Mouse (Mus musculus): ENCODE results near the gene Rcn3. TPM values are rescaled to one million over a fixed set of nuclear protein-coding genes. Genes with fewer than 3 reads are reported as not detected.

Rcn3 gene
- polyA plus RNA-seq, 1 experiment from 2014 or later, result 21.7 TPM

GRCm38 (mm10) chr7:45073171-45073707, 18.8 kb downstream of the Rcn3 start:
- DNase-seq (ENCODE audit: low read depth, low spot score), result no peak
- in situ Hi-C loops (cut with MboI; ENCODE audit: low pct_unique_long_range_greater_than_20kb), result no loop called here
- no peaks in the 10 kb centered on the region for H3K27me3 ChIP-seq
- ATAC-seq, result no peak
- CTCF ChIA-PET, result no interaction called here
- POLR2A ChIA-PET, result no interaction called here
- TF ChIP-seq CTCF (IDR thresholded peaks at IDR 0.05), result no peak

- ChIA-PET CTCF (interaction anchor here (1.2 kb wide), 1 partner anchor 34 kb away, joined by 3 read pairs; no protein-coding TSS in a partner anchor), POLR2A (no interaction called here)
- ATAC-seq (no peak), DNase-seq (ENCODE audit: low read depth, low spot score) (no peak)
- in situ Hi-C loops (cut with MboI; ENCODE audit: low pct_unique_long_range_greater_than_20kb), result no loop called here
- no peaks in the 10 kb centered on the region for H3K27me3 ChIP-seq
- no peak for TF ChIP-seq CTCF (IDR thresholded peaks at IDR 0.05)
These were observed 19.8 kb downstream of the Rcn3 start for GRCm38 (mm10) chr7:45072230-45072629.

- ATAC-seq (no peak), DNase-seq (ENCODE audit: low read depth, low spot score) (no peak)
- TF ChIP-seq CTCF (IDR thresholded peaks at IDR 0.05), result no peak
- H3K27me3 ChIP-seq, result no peaks in the 10 kb centered on the region
- ChIA-PET POLR2A (no interaction called here), CTCF (interaction anchor here (1.6 to 2.7 kb wide), 2 partner anchors 10 to 16 kb away, joined by 6 to 7 read pairs; no protein-coding TSS in a partner anchor)
- in situ Hi-C loops (cut with MboI; ENCODE audit: low pct_unique_long_range_greater_than_20kb), result loop anchor here (5.0 kb wide), 1 partner anchor 87 kb away; no protein-coding TSS in a partner anchor
These were observed 22.4 kb downstream of the Rcn3 start for GRCm38 (mm10) chr7:45069671-45070070.

- in situ Hi-C loops (cut with MboI; ENCODE audit: low pct_unique_long_range_greater_than_20kb), result loop anchor here (5.0 kb wide), 1 partner anchor 86 kb away; no protein-coding TSS in a partner anchor
- peak; percentile 26 for ATAC-seq
- no peaks in the 10 kb centered on the region for H3K27me3 ChIP-seq
- ChIA-PET POLR2A (interaction anchor here (0.6 kb wide), 1 partner anchor 56 kb away, joined by 4 read pairs; no protein-coding TSS in a partner anchor), CTCF (interaction anchor here (0.8 to 2.7 kb wide), 13 partner anchors 8 to 102 kb away, joined by 3 to 9 read pairs (median 5); partner anchors contain the start of genes Rcn3 and Rras)
- no peak for DNase-seq (ENCODE audit: low read depth, low spot score)
- no peak for TF ChIP-seq CTCF (IDR thresholded peaks at IDR 0.05)
These were observed 24.1 kb downstream of the Rcn3 start for GRCm38 (mm10) chr7:45068000-45068318.

- DNase-seq (ENCODE audit: low read depth, low spot score) (no peak), ATAC-seq (no peak)
- CTCF ChIA-PET, result interaction anchor here (0.8 to 2.7 kb wide), 11 partner anchors 8 to 88 kb away, joined by 3 to 9 read pairs (median 4); partner anchors contain the start of genes Rcn3 and Rras
- POLR2A ChIA-PET, result no interaction called here
- H3K27me3 ChIP-seq, result no peaks in the 10 kb centered on the region
- in situ Hi-C loops (cut with MboI; ENCODE audit: low pct_unique_long_range_greater_than_20kb), result loop anchor here (5.0 kb wide), 1 partner anchor 85 kb away; no protein-coding TSS in a partner anchor
- TF ChIP-seq CTCF (IDR thresholded peaks at IDR 0.05), result no peak
These were observed 24.6 kb downstream of the Rcn3 start for GRCm38 (mm10) chr7:45067190-45067999.

- POLR2A ChIA-PET, result interaction anchor here (0.9 kb wide), 1 partner anchor 10 kb away, joined by 3 read pairs; no protein-coding TSS in a partner anchor
- in situ Hi-C loops (cut with MboI; ENCODE audit: low pct_unique_long_range_greater_than_20kb), result no loop called here
- DNase-seq (ENCODE audit: low read depth, low spot score) (peak; percentile 91), ATAC-seq (peak; percentile 79)
- TF ChIP-seq CTCF (IDR thresholded peaks at IDR 0.05), result no peak
- CTCF ChIA-PET, result no interaction called here
- no peaks in the 10 kb centered on the region for H3K27me3 ChIP-seq
These were observed 29.7 kb downstream of the Rcn3 start, which contains the start of the genes Nosip and Prrg2 for GRCm38 (mm10) chr7:45062239-45062835. Nosip (plus strand) TSS chr7:45062429. Prrg2 (minus strand) TSS chr7:45062677.

- H3K27me3 ChIP-seq, result no peaks in the 10 kb centered on the region
- ChIA-PET POLR2A (interaction anchor here (0.7 kb wide), 1 partner anchor 526 kb away, joined by 5 read pairs; no protein-coding TSS in a partner anchor), CTCF (interaction anchor here (0.7 kb wide), 1 partner anchor 44 kb away, joined by 3 read pairs; the partner anchor contains the start of gene Rras)
- in situ Hi-C loops (cut with MboI; ENCODE audit: low pct_unique_long_range_greater_than_20kb), result no loop called here
- DNase-seq (ENCODE audit: low read depth, low spot score) (no peak), ATAC-seq (no peak)
- no peak for TF ChIP-seq CTCF (IDR thresholded peaks at IDR 0.05)
These were observed 30.4 kb downstream of the Rcn3 start for GRCm38 (mm10) chr7:45061532-45062075.

- ATAC-seq (no peak), DNase-seq (ENCODE audit: low read depth, low spot score) (no peak)
- no peak for TF ChIP-seq CTCF (IDR thresholded peaks at IDR 0.05)
- in situ Hi-C loops (cut with MboI; ENCODE audit: low pct_unique_long_range_greater_than_20kb), result no loop called here
- ChIA-PET CTCF (interaction anchor here (1.2 kb wide), 1 partner anchor 94 kb away, joined by 3 read pairs; no protein-coding TSS in a partner anchor), POLR2A (no interaction called here)
- H3K27me3 ChIP-seq, result no peaks in the 10 kb centered on the region
These were observed 31.3 kb downstream of the Rcn3 start for GRCm38 (mm10) chr7:45060632-45061122.

GRCm38 (mm10) chr7:45058607-45059571, 33.1 kb downstream of the Rcn3 start:
- CTCF ChIA-PET, result interaction anchor here (0.7 to 1.5 kb wide), 3 partner anchors 9 to 29 kb away, joined by 3 to 5 read pairs (median 4); no protein-coding TSS in a partner anchor
- POLR2A ChIA-PET, result interaction anchor here (0.6 to 1.4 kb wide), 2 partner anchors 41 to 71 kb away, joined by 5 to 7 read pairs; partner anchors contain the start of gene Rras
- no peaks in the 10 kb centered on the region for H3K27me3 ChIP-seq
- in situ Hi-C loops (cut with MboI; ENCODE audit: low pct_unique_long_range_greater_than_20kb), result no loop called here
- no peak for TF ChIP-seq CTCF (IDR thresholded peaks at IDR 0.05)
- ATAC-seq (no peak), DNase-seq (ENCODE audit: low read depth, low spot score) (no peak)

Data from Patski (cell line).